Mouse (Mus musculus): ENCODE data around the gene Thsd4. TPM values are rescaled to one million over a fixed set of nuclear protein-coding genes. Genes with fewer than 3 reads are reported as not detected.

Gene Thsd4
- polyA plus RNA-seq, 1 experiment from 2014 or later = 3.4 TPM

GRCm38 (mm10) chr9:60225453-60225852 is 296.4 kb downstream of the Thsd4 start:
- no peak overlapping the region for H3K27ac ChIP-seq (ENCODE audit: low read length)
- H3K9ac ChIP-seq (replicated peaks; ENCODE audit: low read depth) = no peak overlapping the region
- TF ChIP-seq CTCF (IDR thresholded peaks at IDR 0.05) (no peak), EP300 (IDR thresholded peaks at IDR 0.05) (no peak)
- no peak overlapping the region for H3K4me2 ChIP-seq (replicated peaks; ENCODE audit: low read depth, low read length)
- ATAC-seq (no peak), DNase-seq (ENCODE audit: low spot score) (no peak)
- no peaks in the 10 kb centered on the region for H3K9me3 ChIP-seq (ENCODE audit: low read length)
- H3K4me3 ChIP-seq (ENCODE audit: low read depth, low read length) = no peak overlapping the region
- H3K27me3 ChIP-seq (replicated peaks; ENCODE audit: insufficient read depth, low read length) = no peaks in the 10 kb centered on the region
- H3K4me1 ChIP-seq (ENCODE audit: insufficient read depth, low read depth, low read length) = no peaks in the 10 kb centered on the region
- WGBS = 62% methylated on average over 7 of the region's 7 CpGs
- H3K36me3 ChIP-seq (ENCODE audit: insufficient read depth, low read length) = no peaks in the 10 kb centered on the region

- Histone ChIP-seq H3K4me3 (ENCODE audit: low read depth, low read length) (no peak overlapping the region), H3K4me1 (ENCODE audit: insufficient read depth, low read depth, low read length) (no peaks in the 10 kb centered on the region), H3K27ac (ENCODE audit: low read length) (no peak overlapping the region), H3K27me3 (replicated peaks; ENCODE audit: insufficient read depth, low read length) (no peaks in the 10 kb centered on the region), H3K4me2 (replicated peaks; ENCODE audit: low read depth, low read length) (no peak overlapping the region), H3K9ac (replicated peaks; ENCODE audit: low read depth) (no peak overlapping the region), H3K36me3 (ENCODE audit: insufficient read depth, low read length) (no peaks in the 10 kb centered on the region), H3K9me3 (ENCODE audit: low read length) (no peaks in the 10 kb centered on the region)
- ATAC-seq (no peak), DNase-seq (ENCODE audit: low spot score) (no peak)
- TF ChIP-seq EP300 (IDR thresholded peaks at IDR 0.05) = no peak
- no peak for TF ChIP-seq CTCF (IDR thresholded peaks at IDR 0.05)
- 64% methylated on average over 6 of the region's 6 CpGs for WGBS
These were observed 297.7 kb downstream of the Thsd4 start for GRCm38 (mm10) chr9:60224039-60224695.

- no peaks in the 10 kb centered on the region for H3K27me3 ChIP-seq (replicated peaks; ENCODE audit: insufficient read depth, low read length)
- H3K4me1 ChIP-seq (ENCODE audit: insufficient read depth, low read depth, low read length) = no peaks in the 10 kb centered on the region
- H3K4me3 ChIP-seq (ENCODE audit: low read depth, low read length) = no peak overlapping the region
- no peak overlapping the region for H3K27ac ChIP-seq (ENCODE audit: low read length)
- WGBS = 88% methylated on average over 2 of the region's 2 CpGs
- no peak for DNase-seq (ENCODE audit: low spot score)
- no peaks in the 10 kb centered on the region for H3K9me3 ChIP-seq (ENCODE audit: low read length)
- TF ChIP-seq EP300 (IDR thresholded peaks at IDR 0.05) (no peak), CTCF (IDR thresholded peaks at IDR 0.05) (no peak)
- no peak overlapping the region for H3K9ac ChIP-seq (replicated peaks; ENCODE audit: low read depth)
- ATAC-seq = no peak
- no peaks in the 10 kb centered on the region for H3K36me3 ChIP-seq (ENCODE audit: insufficient read depth, low read length)
- no peak overlapping the region for H3K4me2 ChIP-seq (replicated peaks; ENCODE audit: low read depth, low read length)
These were observed 301.4 kb downstream of the Thsd4 start for GRCm38 (mm10) chr9:60220431-60220830.

GRCm38 (mm10) chr9:60218396-60218795 is 303.4 kb downstream of the Thsd4 start:
- ATAC-seq (peak; percentile 71), DNase-seq (ENCODE audit: low spot score) (peak; percentile 59)
- H3K4me1 ChIP-seq (ENCODE audit: insufficient read depth, low read depth, low read length) = no peaks in the 10 kb centered on the region
- no peaks in the 10 kb centered on the region for H3K9me3 ChIP-seq (ENCODE audit: low read length)
- 46% methylated on average over 6 of the region's 6 CpGs for WGBS
- H3K27ac ChIP-seq (ENCODE audit: low read length) = no peak overlapping the region
- TF ChIP-seq EP300 (IDR thresholded peaks at IDR 0.05) = no peak
- no peak overlapping the region for H3K4me3 ChIP-seq (ENCODE audit: low read depth, low read length)
- no peaks in the 10 kb centered on the region for H3K27me3 ChIP-seq (replicated peaks; ENCODE audit: insufficient read depth, low read length)
- no peak overlapping the region for H3K9ac ChIP-seq (replicated peaks; ENCODE audit: low read depth)
- no peaks in the 10 kb centered on the region for H3K36me3 ChIP-seq (ENCODE audit: insufficient read depth, low read length)
- no peak overlapping the region for H3K4me2 ChIP-seq (replicated peaks; ENCODE audit: low read depth, low read length)

- Histone ChIP-seq H3K4me2 (replicated peaks; ENCODE audit: low read depth, low read length) (no peak overlapping the region), H3K4me1 (ENCODE audit: insufficient read depth, low read depth, low read length) (no peaks in the 10 kb centered on the region), H3K27me3 (replicated peaks; ENCODE audit: insufficient read depth, low read length) (no peaks in the 10 kb centered on the region), H3K9ac (replicated peaks; ENCODE audit: low read depth) (no peak overlapping the region), H3K36me3 (ENCODE audit: insufficient read depth, low read length) (no peaks in the 10 kb centered on the region), H3K4me3 (ENCODE audit: low read depth, low read length) (no peak overlapping the region), H3K9me3 (ENCODE audit: low read length) (no peaks in the 10 kb centered on the region), H3K27ac (ENCODE audit: low read length) (no peak overlapping the region)
- 60% methylated on average over 6 of the region's 6 CpGs for WGBS
- ATAC-seq = no peak
- TF ChIP-seq CTCF (IDR thresholded peaks at IDR 0.05) (no peak), EP300 (IDR thresholded peaks at IDR 0.05) (no peak)
- DNase-seq (ENCODE audit: low spot score) = no peak
These were observed 305.8 kb downstream of the Thsd4 start for GRCm38 (mm10) chr9:60216029-60216428.

GRCm38 (mm10) chr9:60213111-60213510 is 308.7 kb downstream of the Thsd4 start:
- H3K9me3 ChIP-seq (ENCODE audit: low read length) = no peaks in the 10 kb centered on the region
- H3K9ac ChIP-seq (replicated peaks; ENCODE audit: low read depth) = no peak overlapping the region
- H3K4me3 ChIP-seq (ENCODE audit: low read depth, low read length) = no peak overlapping the region
- 56% methylated on average over 1 of the region's 1 CpGs for whole genome bisulfite sequencing
- no peaks in the 10 kb centered on the region for H3K4me1 ChIP-seq (ENCODE audit: insufficient read depth, low read depth, low read length)
- no peak overlapping the region for H3K4me2 ChIP-seq (replicated peaks; ENCODE audit: low read depth, low read length)
- DNase-seq (ENCODE audit: low spot score) = no peak
- H3K27ac ChIP-seq (ENCODE audit: low read length) = no peak overlapping the region
- H3K36me3 ChIP-seq (ENCODE audit: insufficient read depth, low read length) = no peaks in the 10 kb centered on the region
- H3K27me3 ChIP-seq (replicated peaks; ENCODE audit: insufficient read depth, low read length) = no peaks in the 10 kb centered on the region
- ATAC-seq = no peak
- TF ChIP-seq EP300 (IDR thresholded peaks at IDR 0.05) (no peak), CTCF (IDR thresholded peaks at IDR 0.05) (no peak)

- 90% methylated on average over 1 of the region's 1 CpGs for WGBS
- H3K9me3 ChIP-seq (ENCODE audit: low read length) = no peaks in the 10 kb centered on the region
- H3K4me3 ChIP-seq (ENCODE audit: low read depth, low read length) = no peak overlapping the region
- no peak for DNase-seq (ENCODE audit: low spot score)
- H3K4me1 ChIP-seq (ENCODE audit: insufficient read depth, low read depth, low read length) = no peaks in the 10 kb centered on the region
- no peak overlapping the region for H3K9ac ChIP-seq (replicated peaks; ENCODE audit: low read depth)
- no peaks in the 10 kb centered on the region for H3K27me3 ChIP-seq (replicated peaks; ENCODE audit: insufficient read depth, low read length)
- no peak for TF ChIP-seq EP300 (IDR thresholded peaks at IDR 0.05)
- no peak for TF ChIP-seq CTCF (IDR thresholded peaks at IDR 0.05)
- H3K27ac ChIP-seq (ENCODE audit: low read length) = no peak overlapping the region
- ATAC-seq = no peak
- H3K36me3 ChIP-seq (ENCODE audit: insufficient read depth, low read length) = no peaks in the 10 kb centered on the region
- H3K4me2 ChIP-seq (replicated peaks; ENCODE audit: low read depth, low read length) = no peak overlapping the region
These were observed 313.0 kb downstream of the Thsd4 start for GRCm38 (mm10) chr9:60208843-60209242.
